In genomic region chr2:23320746-23321585, GRCm38 (mm10) we compare ENCODE assay signal across 7 mouse cellular contexts. TPM values are rescaled to one million over a fixed set of nuclear protein-coding genes. Genes with fewer than 3 reads are reported as not detected.
DNase-seq lines count a peak whose midpoint lies in the region; ATAC-seq and TF ChIP-seq lines count a peak whose summit lies in the region.

Nxph2 (plus strand) TSS chr2:23321246.

- peak within 1 kb of the TSS; percentile 81 for H3K4me2 ChIP-seq in forebrain, embryonic 12.5 days
- H3K4me2 ChIP-seq in intestine, postnatal 0 days (replicated peaks; ENCODE audit: low read depth): peak within 1 kb of the TSS; percentile 49
- peak within 1 kb of the TSS; percentile 35; the same call in 1 of the 2 replicates for H3K4me2 ChIP-seq in stomach, postnatal 0 days (replicated peaks; ENCODE audit: low read depth)

- no peak for TF ChIP-seq CTCF in intestine, postnatal 0 days (IDR thresholded peaks at IDR 0.05; ENCODE audit: low read depth)
- no peak for TF ChIP-seq CTCF in stomach, postnatal 0 days (IDR thresholded peaks at IDR 0.05; ENCODE audit: low read depth)

- peak; percentile 2 for DNase-seq in lung, postnatal 10 days
- DNase-seq in lung, postnatal 14 days: no peak
- DNase-seq in mesoderm, embryonic 11.5 days (ENCODE audit: low read depth, low spot score): peak; percentile 39
- DNase-seq in stomach, postnatal 0 days (ENCODE audit: low spot score): peak; percentile 15

- H3K9ac ChIP-seq in forebrain, embryonic 12.5 days: peak within 1 kb of the TSS; percentile 58
- H3K9ac ChIP-seq in intestine, postnatal 0 days (ENCODE audit: low read depth, low read length): no peak within 1 kb of the TSS
- no peak within 1 kb of the TSS for H3K9ac ChIP-seq in stomach, postnatal 0 days (ENCODE audit: low read length)

- no peaks in the 10 kb centered on the region for H3K9me3 ChIP-seq in forebrain, embryonic 12.5 days
- no peaks in the 10 kb centered on the region for H3K9me3 ChIP-seq in intestine, postnatal 0 days (ENCODE audit: control insufficient read depth)
- no peaks in the 10 kb centered on the region for H3K9me3 ChIP-seq in stomach, postnatal 0 days (ENCODE audit: control insufficient read depth, low read length)

- TF ChIP-seq EP300 in stomach, postnatal 0 days (optimal IDR thresholded peaks at IDR 0.05): no peak

- no peaks in the 10 kb centered on the region for H3K36me3 ChIP-seq in forebrain, embryonic 12.5 days (replicated peaks)
- no peaks in the 10 kb centered on the region for H3K36me3 ChIP-seq in intestine, postnatal 0 days (ENCODE audit: control insufficient read depth, insufficient read depth)
- H3K36me3 ChIP-seq in stomach, postnatal 0 days (ENCODE audit: control insufficient read depth, insufficient read depth, low read length): no peaks in the 10 kb centered on the region

- 3% methylated on average over 31 of the region's 31 CpGs for WGBS in forebrain, embryonic 12.5 days
- 2% methylated on average over 31 of the region's 31 CpGs for WGBS in intestine, postnatal 0 days
- WGBS in stomach, postnatal 0 days: 3% methylated on average over 31 of the region's 31 CpGs

- H3K27me3 ChIP-seq in forebrain, embryonic 12.5 days: peaks cover 14% of the 10 kb centered on the region; the same call in 1 of the 2 replicates
- H3K27me3 ChIP-seq in intestine, postnatal 0 days (replicated peaks; ENCODE audit: control insufficient read depth, insufficient read depth, low read length): 0 out of 2 replicates have a peak, but pooled peaks cover 3% of the 10 kb centered on the region
- no peaks in the 10 kb centered on the region for H3K27me3 ChIP-seq in stomach, postnatal 0 days (ENCODE audit: control insufficient read depth, insufficient read depth, low read length)

- H3K27ac ChIP-seq in forebrain, embryonic 12.5 days: no peak within 1 kb of the TSS
- H3K27ac ChIP-seq in intestine, postnatal 0 days (ENCODE audit: low read depth, low read length): no peak within 1 kb of the TSS
- no peak within 1 kb of the TSS for H3K27ac ChIP-seq in stomach, postnatal 0 days (replicated peaks)

- ATAC-seq in forebrain, embryonic 12.5 days (ENCODE audit: low FRiP score): peak; percentile 72; the same call in 1 of the 2 replicates
- no peak for ATAC-seq in intestine, postnatal 0 days
- no peak for ATAC-seq in stomach, postnatal 0 days (ENCODE audit: low FRiP score, low TSS enrichment)
- no peak for ATAC-seq in megakaryocyte-erythroid progenitor cell, adult 5-6 weeks (replicated peaks; ENCODE audit: low FRiP score, low TSS enrichment, poor library complexity, severe bottlenecking)

- H3K4me3 ChIP-seq in forebrain, embryonic 12.5 days (replicated peaks): peak within 1 kb of the TSS; percentile 44
- H3K4me3 ChIP-seq in intestine, postnatal 0 days (ENCODE audit: low read depth, low read length): peak within 1 kb of the TSS; percentile 17
- H3K4me3 ChIP-seq in stomach, postnatal 0 days (ENCODE audit: low read depth, low read length): no peak within 1 kb of the TSS

- 0 out of 2 replicates have a peak, but pooled peaks cover 6% of the 10 kb centered on the region for H3K4me1 ChIP-seq in forebrain, embryonic 12.5 days
- H3K4me1 ChIP-seq in intestine, postnatal 0 days (replicated peaks; ENCODE audit: control insufficient read depth, insufficient read depth, low read length): no peaks in the 10 kb centered on the region
- H3K4me1 ChIP-seq in stomach, postnatal 0 days (replicated peaks; ENCODE audit: control insufficient read depth, insufficient read depth): no peaks in the 10 kb centered on the region

RNA-seq across cellular contexts. Expression of gene Nxph2, which starts in this region (rescaled TPM):
- polyA plus RNA-seq in forebrain, embryonic 12.5 days (2016; fragmentation: Nextera tagmentation; extraction: Ambion mirVana): 0.32 and 0.54 TPM in 2 replicates
- polyA plus RNA-seq in intestine, postnatal 0 days (2015; fragmentation: Nextera tagmentation; extraction: Ambion mirVana): 0.47 and 0.52 TPM in 2 replicates
- polyA plus RNA-seq in stomach, postnatal 0 days (2015; fragmentation: Nextera tagmentation; extraction: Ambion mirVana): 0.05 and 0.12 TPM in 2 replicates
- not detected in 2 replicates for total RNA-seq in megakaryocyte-erythroid progenitor cell, adult 5-6 weeks (2014; fragmentation: Nextera tagmentation)
- not detected in 2 replicates for total RNA-seq in megakaryocyte-erythroid progenitor cell, adult 5-6 weeks (2017)

Comparison
In these comparisons a context has a peak if more than half of its experiments do, and no peak if none do; other contexts are left out.
1. Peak in ATAC-seq, H3K4me3 ChIP-seq, H3K9ac ChIP-seq and H3K4me2 ChIP-seq in forebrain, embryonic 12.5 days; RNA of the gene not detected or under 1 TPM.
2. Peak in DNase-seq and H3K4me2 ChIP-seq in stomach, postnatal 0 days; RNA of the gene not detected or under 1 TPM.